In genomic region chr5:101288358-101288757, GRCm38 (mm10) we compare ENCODE assay signal across 8 mouse cellular contexts.
A peak's percentile ranks its signal among the peaks of the same experiment; 100 is the strongest.
DNase-seq lines count a peak whose midpoint lies in the region; ATAC-seq and TF ChIP-seq lines count a peak whose summit lies in the region.

No protein-coding gene starts in this region.

- H3K27ac ChIP-seq in kidney, embryonic 15.5 days = no peak overlapping the region
- no peak overlapping the region for H3K27ac ChIP-seq in lung, postnatal 0 days (ENCODE audit: low read length)

- 63% methylated on average over 6 of the region's 6 CpGs for WGBS in kidney, embryonic 15.5 days
- 56% methylated on average over 6 of the region's 6 CpGs for WGBS in lung, postnatal 0 days

- intact Hi-C loops in heart, postnatal 14 days (cut with DNase I) = no loop called here

- H3K27me3 ChIP-seq in kidney, embryonic 15.5 days = no peaks in the 10 kb centered on the region
- no peaks in the 10 kb centered on the region for H3K27me3 ChIP-seq in E14TG2a.4 (ENCODE audit: insufficient read depth, low read length)
- H3K27me3 ChIP-seq in lung, postnatal 0 days (replicated peaks; ENCODE audit: insufficient read depth, low read length) = no peaks in the 10 kb centered on the region

- H3K4me1 ChIP-seq in kidney, embryonic 15.5 days = no peaks in the 10 kb centered on the region
- peaks cover 3% of the 10 kb centered on the region; the same call in 1 of the 2 replicates for H3K4me1 ChIP-seq in E14TG2a.4 (replicated peaks; ENCODE audit: low read depth, low read length)
- no peaks in the 10 kb centered on the region for H3K4me1 ChIP-seq in lung, postnatal 0 days (ENCODE audit: insufficient read depth, low read depth, low read length)

- ATAC-seq in kidney, embryonic 15.5 days (replicated peaks; ENCODE audit: low FRiP score) = no peak
- ATAC-seq in lung, postnatal 0 days = no peak
- ATAC-seq in inflammation-experienced regulatory T-cells, adult 6 months = no peak

- H3K4me2 ChIP-seq in kidney, embryonic 15.5 days = no peak overlapping the region
- H3K4me2 ChIP-seq in lung, postnatal 0 days (replicated peaks; ENCODE audit: low read depth, low read length) = no peak overlapping the region

- H3K9ac ChIP-seq in kidney, embryonic 15.5 days = no peak overlapping the region
- H3K9ac ChIP-seq in lung, postnatal 0 days (replicated peaks; ENCODE audit: low read depth) = no peak overlapping the region

- H3K36me3 ChIP-seq in kidney, embryonic 15.5 days = no peaks in the 10 kb centered on the region
- no peaks in the 10 kb centered on the region for H3K36me3 ChIP-seq in E14TG2a.4 (ENCODE audit: insufficient read depth, low read length)
- no peaks in the 10 kb centered on the region for H3K36me3 ChIP-seq in lung, postnatal 0 days (ENCODE audit: insufficient read depth, low read length)

- peak; percentile 9 for DNase-seq in kidney, adult 11 months
- peak; percentile 71 for DNase-seq in ZHBTc4 (ENCODE audit: low read depth, low spot score)
- DNase-seq in heart, postnatal 14 days = peak; percentile 4 to 18
- peak; percentile 18 for DNase-seq in lung, postnatal 0 days (ENCODE audit: low spot score)
- DNase-seq in thymus, postnatal 25 days = peak; percentile 2

- TF ChIP-seq EP300 in lung, postnatal 0 days (IDR thresholded peaks at IDR 0.05) = no peak

- TF ChIP-seq CTCF in E14TG2a.4 (conservative IDR thresholded peaks at IDR 0.05; ENCODE audit: low read length) = peak; percentile 58
- TF ChIP-seq CTCF in lung, postnatal 0 days (IDR thresholded peaks at IDR 0.05) = peak; percentile 60

- H3K4me3 ChIP-seq in kidney, embryonic 15.5 days (replicated peaks) = no peak overlapping the region
- H3K4me3 ChIP-seq in E14TG2a.4 (replicated peaks; ENCODE audit: low read length) = no peak overlapping the region
- H3K4me3 ChIP-seq in lung, postnatal 0 days (ENCODE audit: low read depth, low read length) = no peak overlapping the region

- H3K9me3 ChIP-seq in kidney, embryonic 15.5 days (replicated peaks) = no peaks in the 10 kb centered on the region
- H3K9me3 ChIP-seq in E14TG2a.4 (ENCODE audit: low read length) = no peaks in the 10 kb centered on the region
- no peaks in the 10 kb centered on the region for H3K9me3 ChIP-seq in lung, postnatal 0 days (ENCODE audit: low read length)

Comparison
In these comparisons a context has a peak if more than half of its experiments do, and no peak if none do; other contexts are left out.
1. DNase-seq: peak in every context shown above with its lines; median percentile 71 in ZHBTc4; 18 in lung, postnatal 0 days; 11 in heart, postnatal 14 days; 9 in kidney, adult 11 months; 2 in thymus, postnatal 25 days.